Mouse (Mus musculus) left cerebral cortex, adult 2 months (tissue): ENCODE results near the gene Paf1. TPM values are rescaled to one million over a fixed set of nuclear protein-coding genes. Genes with fewer than 3 reads are reported as not detected.

Experiments used
- DNase-seq, 2 experiments: peaks; one replicate each; pipeline ENCODE4 v3.0.0; 2021 to 2022; ENCODE audit warnings: low spot score in 2 of 2, mixed read lengths in 1 of 2; ENCODE audit errors: extremely low spot score in 1 of 2
- H3K27ac ChIP-seq: fragments of 200-600 bp; 2 replicates; pipeline ENCODE4 v1.8.1; 2022
- H3K4me3 ChIP-seq: fragments of 200-600 bp; 2 replicates; pipeline ENCODE4 v1.8.1; 2022
- CTCF ChIP-seq: fragments of 200-600 bp; IDR thresholded peaks from 2 replicates; pipeline ENCODE4 v1.8.1; 2022; ENCODE audit warnings: antibody characterized with exemption, mild to moderate bottlenecking, moderate library complexity
- intact Hi-C: fragments of 180-260 bp; cut with DNase I; formaldehyde crosslinking; loops from one replicate; pipeline ENCODE4 v1.15.1; 2025
- total RNA-seq, 2 experiments: library from RNA; stranded (reverse); gene quantifications; 2 replicates each; pipeline ENCODE4 v1.2.3; 2021

Gene Paf1
- total RNA-seq, 2 experiments from 2014 or later, result 65.7 to 66.8 TPM

DNA sequence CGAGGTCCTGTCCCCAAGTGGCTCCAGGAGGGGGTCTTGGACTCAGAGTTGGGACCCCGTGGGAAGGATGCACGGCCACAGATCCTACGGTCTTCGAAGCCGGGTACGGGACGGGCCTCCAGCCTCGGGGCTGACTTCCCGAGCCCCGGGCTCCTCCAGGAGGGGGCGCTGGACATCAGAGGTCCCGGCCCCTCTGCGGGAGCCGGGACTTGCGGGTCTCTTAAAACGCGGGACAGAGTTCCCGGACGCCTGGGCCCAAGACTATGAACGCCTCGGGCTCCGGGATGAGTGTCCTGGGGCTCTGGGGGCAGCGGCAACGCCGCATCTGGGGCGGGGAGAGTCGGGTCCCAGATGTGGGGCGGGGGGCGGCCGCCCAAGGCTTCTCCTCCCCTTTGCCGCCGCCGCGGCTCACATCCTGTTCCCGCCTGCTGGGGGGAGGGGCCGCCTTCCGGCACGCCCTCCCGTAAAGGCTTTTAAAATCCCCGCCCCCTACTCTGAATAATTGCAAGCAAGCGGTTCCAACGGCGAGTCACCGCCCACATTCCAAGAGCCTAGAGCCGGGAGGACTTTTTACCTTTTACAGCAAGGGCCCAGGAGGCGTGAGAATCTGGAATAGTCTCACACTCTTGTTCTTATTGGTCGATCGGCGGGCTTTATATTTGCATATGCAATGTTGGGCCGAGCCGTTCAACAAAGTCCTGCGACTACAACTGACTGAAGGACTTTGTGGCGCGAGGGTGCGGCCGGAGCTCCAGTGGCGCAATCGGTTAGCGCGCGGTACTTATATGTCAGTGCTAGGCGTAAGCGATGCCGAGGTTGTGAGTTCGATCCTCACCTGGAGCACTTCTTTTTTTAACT is 20.3 kb upstream of the Paf1 start, which contains the start of gene Plekhg2:
TSS of gene Plekhg2 (minus strand) at position 349 of the 858 bp plus-strand sequence.
- DNase-seq, result peak; percentile 93 to 97
- intact Hi-C loops, result loop anchor here (1.0 to 2.0 kb wide), 2 partner anchors 14 to 22 kb away; partner anchors contain the start of gene Rps16
- Histone ChIP-seq H3K4me3 (peak within 1 kb of the TSS; percentile 62), H3K27ac (peak within 1 kb of the TSS; percentile 82)
- peak; percentile 65 for TF ChIP-seq CTCF

DNA sequence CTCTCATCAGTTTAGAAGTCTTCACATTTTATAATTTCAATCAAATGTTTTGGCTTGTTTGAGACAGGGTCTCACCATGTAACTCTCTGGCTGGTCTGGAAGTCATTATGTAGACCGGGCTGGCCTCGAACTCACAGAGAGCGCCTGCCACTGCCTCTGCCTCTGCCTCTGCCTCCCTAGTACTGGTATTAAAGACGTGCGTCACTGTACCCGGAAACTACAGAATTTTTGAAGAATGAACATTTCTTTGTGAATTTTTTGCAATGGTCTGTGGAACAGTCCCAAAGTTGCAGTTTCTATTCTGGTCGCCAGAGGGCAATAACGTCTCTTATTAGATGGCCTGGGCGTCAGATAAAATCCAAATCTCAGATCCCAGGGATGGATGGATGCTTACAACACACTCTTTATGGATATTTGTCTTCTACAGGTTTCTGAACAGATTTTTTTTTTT is 19.6 kb upstream of the Paf1 start:
- intact Hi-C loops, result loop anchor here (1.0 to 2.0 kb wide), 2 partner anchors 13 to 22 kb away; partner anchors contain the start of gene Rps16
- peak; percentile 81 for TF ChIP-seq CTCF
- H3K4me3 ChIP-seq, result peak overlapping the region; percentile 62
- peak overlapping the region; percentile 45; the same call in 1 of the 2 replicates for H3K27ac ChIP-seq
- DNase-seq, result peak; percentile 69 to 70

DNA sequence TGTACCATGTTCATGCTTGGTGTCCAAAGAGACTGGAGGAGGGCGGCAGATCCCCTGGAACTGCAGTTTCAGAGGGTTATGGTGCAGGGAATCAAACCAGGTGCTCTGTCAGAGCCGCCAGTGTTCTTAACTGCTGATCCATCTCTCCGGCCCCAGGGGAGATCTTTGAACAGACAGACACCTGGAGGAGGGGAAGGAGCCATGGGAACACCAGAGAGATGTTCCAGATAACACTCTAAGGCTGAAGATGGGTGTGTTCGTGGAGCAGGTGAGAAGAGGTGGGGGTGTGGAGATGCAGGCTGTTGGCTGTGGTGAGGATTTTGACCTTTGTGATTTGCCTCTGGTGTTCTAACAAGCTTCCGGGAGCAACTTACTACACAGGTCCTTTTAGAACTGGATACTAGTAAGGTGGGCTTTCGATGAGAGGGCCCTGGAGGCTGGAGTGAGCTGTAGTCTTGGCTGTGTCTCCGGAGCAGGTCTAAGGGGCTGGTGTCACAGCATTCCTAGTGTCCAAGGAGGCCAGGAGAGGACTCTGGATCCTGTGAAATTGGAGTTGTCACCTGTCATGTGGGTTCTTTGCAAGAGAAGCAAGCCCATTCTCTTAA is 18.8 kb upstream of the Paf1 start:
- no peak for DNase-seq
- intact Hi-C loops, result loop anchor here (1.0 to 2.0 kb wide), 2 partner anchors 12 to 23 kb away; partner anchors contain the start of gene Rps16
- Histone ChIP-seq H3K27ac (0 out of 2 replicates have a peak overlapping the region, but pooled peaks have one; percentile 24), H3K4me3 (no peak overlapping the region)
- TF ChIP-seq CTCF, result no peak

DNA sequence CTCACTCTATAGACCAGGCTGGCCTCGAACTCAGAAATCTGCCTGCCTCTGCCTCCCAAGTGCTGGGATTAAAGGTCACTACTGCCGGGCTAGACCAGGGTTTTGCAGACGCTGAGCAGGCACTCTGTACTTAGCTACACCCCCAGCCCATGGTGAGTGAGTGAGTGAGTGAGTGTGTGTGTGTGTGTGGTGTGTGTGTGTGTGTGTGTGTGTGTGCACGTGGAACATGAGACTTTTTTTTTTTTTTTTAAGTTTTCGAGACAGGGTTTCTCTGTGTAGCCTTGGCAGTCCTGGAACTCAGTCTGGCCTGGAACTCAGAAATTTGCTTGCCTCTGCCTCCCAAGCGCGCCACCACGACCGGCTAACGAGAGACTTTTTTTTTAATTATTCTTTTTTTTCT is 18.1 kb upstream of the Paf1 start:
- intact Hi-C loops, result no loop called here
- no peak for DNase-seq
- H3K4me3 ChIP-seq, result no peak overlapping the region
- peak overlapping the region; percentile 91; the same call in 1 of the 2 replicates for H3K27ac ChIP-seq
- no peak for TF ChIP-seq CTCF

DNA sequence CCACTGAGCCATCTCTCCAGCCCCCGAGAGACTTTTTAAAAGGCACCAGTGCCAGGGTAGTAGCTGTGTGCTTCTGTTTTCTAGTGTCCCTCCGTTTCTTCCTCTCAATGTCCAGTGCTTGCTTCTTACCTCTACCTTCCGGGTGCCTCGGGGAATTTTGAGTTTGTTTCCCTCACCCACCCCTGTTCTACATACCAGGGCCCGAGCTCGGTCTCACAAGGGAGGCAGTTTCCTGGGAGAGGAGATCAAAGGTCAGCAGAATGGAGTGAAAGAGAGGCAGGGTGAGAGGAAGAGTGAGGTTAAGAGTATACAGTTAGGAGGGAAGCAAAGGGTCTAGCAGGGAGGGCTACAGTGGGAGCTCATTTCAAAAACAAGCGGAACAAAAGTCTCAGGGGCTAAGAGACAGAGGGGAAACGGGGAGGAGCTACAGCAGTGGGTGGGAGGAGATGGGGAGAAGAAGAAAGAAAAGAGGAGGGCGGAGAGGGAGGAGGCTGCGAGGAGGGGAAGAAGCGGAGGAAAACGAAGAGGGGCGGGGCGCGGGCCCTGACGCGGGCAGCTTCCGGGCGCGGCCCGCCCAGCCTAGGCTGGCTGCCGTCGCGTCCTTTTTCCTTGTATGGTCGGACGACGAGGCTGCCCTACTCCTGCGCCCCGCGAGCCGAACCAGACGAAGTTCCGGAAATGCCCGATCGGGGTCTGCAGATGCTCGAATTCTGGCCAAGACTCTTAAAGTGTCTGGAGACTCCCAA is 17.4 kb upstream of the Paf1 start:
- TF ChIP-seq CTCF, result no peak; the same call in 1 of the 2 replicates
- peak overlapping the region; percentile 91 for H3K27ac ChIP-seq
- intact Hi-C loops, result no loop called here
- peak; percentile 71 to 80 for DNase-seq
- peak overlapping the region; percentile 54 for H3K4me3 ChIP-seq

DNA sequence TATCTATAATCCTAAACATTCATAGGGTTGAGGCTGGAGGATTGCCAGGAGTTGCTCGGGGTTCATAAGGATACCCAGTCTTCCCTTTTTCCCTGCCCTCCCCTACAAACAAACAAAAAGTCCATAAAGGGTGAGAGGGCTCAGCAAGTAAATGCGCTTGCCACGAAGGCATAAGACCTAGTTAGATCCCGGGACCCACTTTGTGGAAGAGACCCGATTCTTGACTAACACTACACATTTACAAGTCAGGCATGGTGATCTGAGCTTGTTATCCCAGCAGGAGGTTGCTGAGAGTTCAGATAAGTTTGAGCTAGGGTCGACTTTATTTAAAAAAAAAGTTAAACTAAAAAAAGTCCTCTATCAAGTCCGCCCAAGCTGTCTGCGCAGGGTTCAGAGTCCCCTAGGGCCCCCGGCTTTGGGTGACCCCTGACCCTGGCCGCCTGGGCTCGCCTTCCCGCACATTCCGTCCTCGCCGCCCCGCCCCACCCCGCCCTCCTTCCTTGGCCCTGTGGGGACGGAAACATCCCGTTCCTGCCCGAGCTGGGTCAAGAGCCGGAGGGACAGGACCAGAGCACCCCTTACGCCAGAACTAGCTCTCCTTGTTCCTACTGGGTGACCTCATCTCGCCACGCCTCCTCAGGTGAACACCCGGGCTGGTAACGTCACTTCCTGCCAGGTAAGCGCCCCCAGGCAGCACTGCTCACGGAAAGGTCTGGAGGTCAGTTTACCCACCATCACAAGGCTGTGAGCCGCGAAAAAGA is 16.6 kb upstream of the Paf1 start:
- intact Hi-C loops, result no loop called here
- no peak for TF ChIP-seq CTCF
- no peak for DNase-seq
- H3K4me3 ChIP-seq, result peak overlapping the region; percentile 54
- H3K27ac ChIP-seq, result peak overlapping the region; percentile 91

DNA sequence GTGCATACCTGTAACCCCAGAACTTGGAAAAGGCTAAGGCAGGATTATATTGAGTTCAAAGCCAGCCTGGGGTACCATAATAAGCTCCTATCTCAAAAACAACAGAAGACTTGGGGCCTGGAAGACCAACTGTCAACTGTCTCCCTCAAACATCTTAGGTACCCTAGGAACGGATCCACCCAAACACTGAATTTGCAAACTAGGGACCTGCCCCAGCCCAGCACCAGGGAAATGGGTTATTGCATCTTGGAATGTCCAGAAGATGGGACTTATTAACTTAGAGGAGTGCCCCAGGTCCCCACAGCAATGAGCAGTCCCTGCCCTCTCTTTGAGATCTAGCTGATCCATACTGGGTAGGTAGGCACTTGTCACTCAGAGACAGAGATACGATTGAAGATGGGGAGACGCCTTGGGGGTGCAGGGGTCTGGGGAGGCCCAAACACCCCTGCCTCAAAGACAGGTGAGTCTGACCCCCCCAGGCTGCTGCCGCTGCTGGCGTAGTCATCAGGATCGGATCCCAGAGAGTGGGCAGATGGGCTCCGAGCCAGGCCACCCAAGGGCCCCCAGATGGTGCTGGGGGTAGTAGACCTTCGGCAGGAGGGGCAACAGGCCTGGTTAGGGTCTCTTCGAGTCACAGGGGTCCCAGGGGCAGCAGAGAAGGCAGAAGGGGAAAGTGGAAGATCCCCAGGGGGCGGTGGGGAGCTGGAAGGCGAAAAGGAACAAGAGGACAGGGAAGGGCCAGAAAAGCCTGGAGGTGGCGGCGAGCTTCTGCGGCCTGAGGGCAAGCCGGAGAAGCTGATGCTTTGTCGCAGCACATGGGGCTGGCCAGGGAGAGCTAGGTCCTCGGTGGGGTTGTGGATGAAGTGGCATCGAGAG is 15.3 kb upstream of the Paf1 start:
- TF ChIP-seq CTCF, result no peak
- Histone ChIP-seq H3K4me3 (peak overlapping the region; percentile 54), H3K27ac (peak overlapping the region; percentile 91; the same call in 1 of the 2 replicates)
- DNase-seq, result no peak
- intact Hi-C loops, result no loop called here

DNA sequence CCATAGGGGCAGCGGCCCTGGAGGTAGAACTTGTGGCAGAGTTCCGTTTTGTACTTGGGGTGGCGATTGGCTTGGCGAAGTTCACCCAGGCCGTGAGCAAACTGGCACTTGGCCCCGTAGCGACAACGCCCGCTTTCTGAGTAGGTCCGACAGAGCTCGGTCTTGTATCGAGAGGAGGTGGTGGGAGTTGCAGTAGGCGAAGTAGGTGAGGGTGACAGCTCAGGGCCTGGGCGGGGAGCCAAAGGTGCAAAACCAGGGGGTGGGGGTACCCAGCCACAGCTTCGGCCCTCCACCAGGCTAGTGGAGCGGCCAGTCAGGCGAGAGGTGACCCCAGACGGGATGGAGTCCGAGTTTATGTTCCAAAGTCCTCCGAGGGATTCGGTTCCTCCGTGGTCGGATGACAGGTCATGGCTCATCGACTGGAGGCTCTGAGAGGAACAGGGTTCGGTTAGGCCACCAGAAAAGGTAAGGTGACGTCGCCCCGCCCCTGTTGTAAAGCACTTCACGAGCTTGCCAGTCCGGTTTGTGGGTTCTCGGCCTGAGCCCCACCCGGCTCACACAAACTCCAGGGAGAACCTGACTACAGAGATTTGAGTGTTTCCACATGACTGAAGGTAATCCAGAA is 14.6 kb upstream of the Paf1 start:
- no peak for DNase-seq
- H3K27ac ChIP-seq, result peak overlapping the region; percentile 91
- intact Hi-C loops, result no loop called here
- peak overlapping the region; percentile 54 for H3K4me3 ChIP-seq
- TF ChIP-seq CTCF, result no peak

DNA sequence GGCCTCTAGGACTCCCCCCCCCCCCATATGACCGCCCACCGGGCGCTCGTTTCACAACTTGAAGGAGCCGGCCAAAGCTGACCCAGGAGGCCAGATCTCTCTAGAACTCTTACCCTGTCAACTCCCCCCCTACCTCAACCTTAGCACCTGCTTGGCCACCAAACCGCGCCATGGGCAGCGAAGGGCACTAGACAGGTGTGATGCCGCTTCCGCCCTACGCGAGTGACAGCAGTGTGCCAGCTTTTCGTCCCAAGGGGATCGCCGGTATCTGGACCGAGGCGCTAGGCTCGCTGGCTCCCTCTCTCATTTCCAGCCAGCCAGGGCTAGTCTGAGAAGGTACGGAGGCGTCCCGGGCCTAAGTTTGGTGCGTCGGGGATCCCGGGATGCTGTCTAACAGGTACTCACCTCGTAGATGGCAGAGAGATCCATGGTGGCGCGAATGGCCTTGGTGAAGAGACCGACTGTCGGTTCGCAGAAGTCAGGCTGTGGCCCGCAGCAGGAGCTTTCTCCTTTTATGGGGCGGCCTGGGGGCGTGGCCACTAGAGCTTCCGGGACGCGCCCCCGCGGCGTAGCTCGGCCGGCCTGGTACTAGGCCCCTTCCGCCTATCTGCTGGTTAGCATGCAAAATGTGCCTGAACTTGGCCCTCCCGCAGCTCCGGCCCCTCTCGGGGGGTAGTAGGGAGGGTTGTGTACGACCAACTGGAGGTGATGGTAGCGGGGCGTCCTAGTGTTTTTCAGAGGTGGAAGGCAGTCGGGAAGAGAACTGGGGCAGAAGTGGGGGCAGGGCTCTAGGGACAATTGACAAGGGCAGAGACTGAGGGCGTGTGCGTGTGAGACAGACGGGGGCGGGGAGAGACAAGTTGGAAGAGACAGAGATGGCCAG is 13.7 kb upstream of the Paf1 start:
- no peak for TF ChIP-seq CTCF
- intact Hi-C loops, result no loop called here

More for the DNA sequence above, 13.7 kb upstream of the Paf1 start:
- peak; percentile 78 to 82 for DNase-seq
- peak overlapping the region; percentile 54 for H3K4me3 ChIP-seq
- peak overlapping the region; percentile 84 for H3K27ac ChIP-seq
